Mouse (Mus musculus): ENCODE data around the gene Lrrn4. TPM values are rescaled to one million over a fixed set of nuclear protein-coding genes. Genes with fewer than 3 reads are reported as not detected.

Gene Lrrn4
- total RNA-seq, 1 experiment from 2014 or later = 0.23 TPM

Other genes with a start within 250 kb of the Lrrn4 start
- gene Shld1, start 194.0 kb downstream of the Lrrn4 start, total RNA-seq (2017) = 8.8 and 14.6 TPM in 2 replicates
- gene Chgb, start 99.6 kb downstream of the Lrrn4 start, total RNA-seq (2017) = not detected in 2 replicates
- gene Trmt6, start 64.8 kb downstream of the Lrrn4 start, total RNA-seq (2017) = 28.0 and 32.9 TPM in 2 replicates
- gene Mcm8, start 64.8 kb downstream of the Lrrn4 start, total RNA-seq (2017) = 2.9 and 3.0 TPM in 2 replicates
- 5.4 and 6.4 TPM in 2 replicates for gene Crls1, start 34.2 kb downstream of the Lrrn4 start, total RNA-seq (2017)
- gene Fermt1, start 65.0 kb upstream of the Lrrn4 start, total RNA-seq (2017) = not detected in 2 replicates